8 mouse cellular contexts compared by ENCODE assay signal in the genomic region with DNA sequence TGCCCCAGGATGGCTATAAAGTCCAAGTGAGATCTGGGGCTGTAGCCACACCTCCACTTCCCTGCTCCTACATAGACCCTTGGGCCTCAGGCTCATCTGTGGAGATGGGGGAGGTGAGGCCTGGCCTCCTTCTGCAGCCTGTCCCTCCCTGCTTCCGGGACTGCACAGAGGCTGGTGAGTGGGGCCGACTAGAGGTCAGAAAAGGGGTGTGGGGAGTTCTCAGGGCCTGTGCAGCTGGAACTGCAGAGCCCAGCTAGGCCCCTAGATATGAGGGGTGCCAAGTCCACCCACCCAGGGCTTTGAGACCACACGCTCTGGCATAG. TPM values are rescaled to one million over a fixed set of nuclear protein-coding genes. Genes with fewer than 3 reads are reported as not detected.
DNase-seq lines count a peak whose midpoint lies in the region; ATAC-seq lines count a peak whose summit lies in the region.

No protein-coding gene starts in this region.

- H3K27me3 ChIP-seq in liver, embryonic 13.5 days: no peaks in the 10 kb centered on the region

- DNase-seq in adrenal gland, adult (ENCODE audit: inconsistent age in 2 of 2, low spot score in 1 of 2): peak; percentile 19 to 49
- no peak for DNase-seq in adrenal gland, postnatal 25 days
- DNase-seq in heart, postnatal 4 days: peak; percentile 67
- DNase-seq in liver, embryonic 13.5 days: no peak
- DNase-seq in frontal cortex, postnatal 10 days (ENCODE audit: low spot score in 2 of 2): no peak
- no peak for DNase-seq in frontal cortex, postnatal 25 days (ENCODE audit: low spot score in 2 of 2)

- 51% methylated on average over 3 of the region's 3 CpGs for WGBS in liver, embryonic 13.5 days (ENCODE audit: insufficient replicate concordance)

- ATAC-seq in common myeloid progenitor, adult 5-6 weeks (replicated peaks; ENCODE audit: low read depth, poor library complexity, severe bottlenecking): 0 out of 2 replicates have a peak, but pooled peaks have one; percentile 20
- peak; percentile 48 for ATAC-seq in liver, embryonic 13.5 days (ENCODE audit: low read depth)
- no peak; the same call in 1 of the 2 replicates for ATAC-seq in granulocyte monocyte progenitor cell, adult 5-6 weeks (replicated peaks; ENCODE audit: poor library complexity, severe bottlenecking)

- no peak overlapping the region for H3K4me3 ChIP-seq in liver, embryonic 13.5 days (replicated peaks)

- H3K4me1 ChIP-seq in liver, embryonic 13.5 days (replicated peaks): peaks cover 22% of the 10 kb centered on the region

- peaks cover 19% of the 10 kb centered on the region for H3K36me3 ChIP-seq in liver, embryonic 13.5 days

- H3K9ac ChIP-seq in liver, embryonic 13.5 days: 0 out of 2 replicates have a peak overlapping the region, but pooled peaks have one; percentile 12

- H3K9me3 ChIP-seq in liver, embryonic 13.5 days (replicated peaks): no peaks in the 10 kb centered on the region

- H3K4me2 ChIP-seq in liver, embryonic 13.5 days: no peak overlapping the region

- H3K27ac ChIP-seq in liver, embryonic 13.5 days: peak overlapping the region; percentile 65

RNA-seq across cellular contexts. Expression of a gene that starts 21.5 kb away (rescaled TPM):
- 7.3 and 9.9 TPM in 2 replicates for total RNA-seq in adrenal gland, postnatal 25 days (2021)
- 1.1 TPM in 1 of 2 replicates, not detected in the other for total RNA-seq in common myeloid progenitor, adult 5-6 weeks (2017)
- total RNA-seq in heart, postnatal 4 days (2021): 10 to 100 TPM; 42.6 to 49.5 TPM
- polyA plus RNA-seq in liver, embryonic 13.5 days (2015; fragmentation: Nextera tagmentation; extraction: Ambion mirVana): 1.2 and 1.5 TPM in 2 replicates
- total RNA-seq in granulocyte monocyte progenitor cell, adult 5-6 weeks (2014; fragmentation: Nextera tagmentation): not detected in 2 replicates
- not detected in 2 replicates for total RNA-seq in granulocyte monocyte progenitor cell, adult 5-6 weeks (2017)

RNA-seq across cellular contexts. Expression of a gene that starts 30.8 kb away (rescaled TPM):
- 22.4 and 23.9 TPM in 2 replicates for total RNA-seq in adrenal gland, postnatal 25 days (2021)
- 18.5 and 20.9 TPM in 2 replicates for total RNA-seq in common myeloid progenitor, adult 5-6 weeks (2017)
- 1 to 10 TPM; 8.1 to 8.7 TPM for total RNA-seq in heart, postnatal 4 days (2021)
- 13.3 and 13.4 TPM in 2 replicates for polyA plus RNA-seq in liver, embryonic 13.5 days (2015; fragmentation: Nextera tagmentation; extraction: Ambion mirVana)
- total RNA-seq in granulocyte monocyte progenitor cell, adult 5-6 weeks (2014; fragmentation: Nextera tagmentation): 17.1 and 20.1 TPM in 2 replicates
- 16.1 and 16.4 TPM in 2 replicates for total RNA-seq in granulocyte monocyte progenitor cell, adult 5-6 weeks (2017)

RNA-seq across cellular contexts. Expression of a gene that starts 43.2 kb away (rescaled TPM):
- total RNA-seq in adrenal gland, postnatal 25 days (2021): 29.2 and 34.4 TPM in 2 replicates
- 7.1 and 10.5 TPM in 2 replicates for total RNA-seq in common myeloid progenitor, adult 5-6 weeks (2017)
- 10 to 100 TPM; 15.0 to 17.4 TPM for total RNA-seq in heart, postnatal 4 days (2021)
- 13.8 and 15.8 TPM in 2 replicates for polyA plus RNA-seq in liver, embryonic 13.5 days (2015; fragmentation: Nextera tagmentation; extraction: Ambion mirVana)
- total RNA-seq in granulocyte monocyte progenitor cell, adult 5-6 weeks (2014; fragmentation: Nextera tagmentation): 7.6 and 17.1 TPM in 2 replicates
- total RNA-seq in granulocyte monocyte progenitor cell, adult 5-6 weeks (2017): 8.9 and 10.6 TPM in 2 replicates

RNA-seq across cellular contexts. Expression of a gene that starts 45.8 kb away (rescaled TPM):
- total RNA-seq in adrenal gland, postnatal 25 days (2021): 37.8 and 42.2 TPM in 2 replicates
- 0.24 and 1.6 TPM in 2 replicates for total RNA-seq in common myeloid progenitor, adult 5-6 weeks (2017)
- 10 to 100 TPM; 20.3 to 23.2 TPM for total RNA-seq in heart, postnatal 4 days (2021)
- polyA plus RNA-seq in liver, embryonic 13.5 days (2015; fragmentation: Nextera tagmentation; extraction: Ambion mirVana): 0.78 and 0.97 TPM in 2 replicates
- 0.37 and 1.0 TPM in 2 replicates for total RNA-seq in granulocyte monocyte progenitor cell, adult 5-6 weeks (2014; fragmentation: Nextera tagmentation)
- total RNA-seq in granulocyte monocyte progenitor cell, adult 5-6 weeks (2017): 0.15 TPM in 1 of 2 replicates, not detected in the other

Comparison
In these comparisons a context has a peak if more than half of its experiments do, and no peak if none do; other contexts are left out.
1. DNase-seq: peak in adrenal gland, adult (2 of 2) and heart, postnatal 4 days (single experiment); none in adrenal gland, postnatal 25 days (single experiment), liver, embryonic 13.5 days (single experiment), frontal cortex, postnatal 10 days (0 of 2) and frontal cortex, postnatal 25 days (0 of 2).